Mouse (Mus musculus) CD4-positive, CD25-positive, alpha-beta regulatory T cell, adult 2 months (primary cell): ENCODE measurements around the gene Pth2.
A peak's percentile ranks its signal among the peaks of the same experiment; 100 is the strongest.

Experiments
- DNase-seq: peaks from one replicate; pipeline ENCODE4 v3.0.0-alpha.2; 2012; ENCODE audit warnings: low read depth, low spot score

Pth2 gene

DNA sequence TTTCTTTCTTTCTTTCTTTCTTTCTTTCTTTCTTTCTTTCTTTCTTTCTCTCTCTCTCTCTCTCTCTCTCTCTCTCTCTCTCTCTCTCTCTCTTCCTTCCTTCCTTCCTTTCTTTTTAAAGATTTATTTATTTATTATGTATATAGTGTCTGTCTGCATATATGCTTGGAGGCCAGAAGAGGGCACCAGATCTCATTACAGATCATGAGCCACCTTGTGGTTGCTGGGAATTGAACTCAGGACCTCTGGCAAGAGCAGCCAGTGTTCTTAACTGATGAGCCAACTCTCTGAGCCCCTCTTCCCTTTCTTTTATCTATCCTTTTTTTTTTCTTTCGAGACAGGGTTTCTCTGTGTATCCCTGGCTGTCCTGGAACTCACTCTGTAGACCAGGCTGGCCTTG lies 7.0 kb upstream of the Pth2 start:
- peak; percentile 78 for DNase-seq

- no peak for DNase-seq
Observed at GRCm38 (mm10) chr7:45174567-45175280, 6.1 kb upstream of the Pth2 start.

- no peak for DNase-seq
Observed at GRCm38 (mm10) chr7:45175398-45175797, 5.4 kb upstream of the Pth2 start.

DNA sequence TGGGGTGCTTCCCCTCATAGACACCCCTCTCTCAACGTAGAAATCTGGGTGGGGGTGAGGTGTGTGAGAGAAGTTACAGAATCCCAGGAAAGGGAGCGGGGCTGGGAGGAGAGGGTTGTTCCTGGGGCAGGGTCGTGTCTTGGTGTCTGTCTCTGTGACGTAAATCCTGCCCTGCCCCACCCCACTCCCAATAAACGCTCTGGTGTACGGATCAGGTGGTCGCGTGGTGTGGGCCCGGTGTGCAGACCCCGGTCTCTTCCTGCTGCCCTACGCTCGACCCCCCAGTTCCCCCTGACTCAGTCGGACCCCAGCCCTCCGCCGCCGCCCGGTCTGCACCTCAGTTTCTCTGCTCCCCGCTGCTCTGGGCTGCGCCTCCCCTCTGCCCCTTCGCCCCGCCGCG lies 4.9 kb upstream of the Pth2 start:
- no peak for DNase-seq

DNA sequence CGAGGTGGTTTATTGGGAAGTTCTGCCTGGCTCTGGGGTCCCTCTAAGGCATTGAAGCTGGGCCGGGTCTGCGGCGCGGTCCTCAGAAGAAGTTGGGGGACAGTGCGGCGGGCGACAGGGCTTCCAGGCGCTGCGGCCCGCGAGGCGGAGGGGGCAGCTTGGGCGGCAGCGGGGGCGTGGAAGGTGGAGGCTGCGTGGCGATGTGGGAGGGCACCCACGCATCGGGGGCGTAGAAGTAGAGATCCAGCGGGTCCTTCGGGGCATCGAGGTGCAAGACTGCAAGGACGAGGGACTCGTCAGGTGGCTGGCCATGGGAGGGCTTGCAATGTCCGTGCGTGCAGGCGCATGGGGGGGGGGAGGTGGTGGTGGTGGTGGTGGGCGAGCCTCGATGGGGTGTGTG lies 4.4 kb upstream of the Pth2 start:
- DNase-seq, result no peak

DNA sequence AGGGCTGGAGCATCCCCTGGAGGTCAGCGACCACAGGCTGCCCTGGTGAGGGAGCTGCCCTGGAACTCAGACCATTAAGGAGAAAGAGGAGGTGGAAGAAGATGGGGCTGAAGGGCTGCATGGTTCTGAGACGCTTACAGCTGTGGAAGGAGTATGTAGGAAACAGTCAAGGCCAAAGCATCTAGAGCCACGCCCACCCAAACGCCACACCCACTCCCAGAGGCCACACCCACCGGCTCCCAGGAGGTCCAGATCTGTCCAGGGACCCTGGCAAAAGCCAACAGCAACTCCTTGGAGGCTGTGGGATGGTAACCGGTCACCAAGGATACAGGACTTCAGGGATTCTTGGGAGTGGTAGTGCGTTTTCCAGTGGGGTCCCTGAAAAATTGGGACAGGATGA lies 2.2 kb upstream of the Pth2 start:
- DNase-seq, result peak; percentile 40

GRCm38 (mm10) chr7:45179469-45179868 lies 1.3 kb upstream of the Pth2 start, which contains the start of gene Gfy:
TSS of gene Gfy (minus strand) at chr7:45179569.
- DNase-seq, result no peak

DNA sequence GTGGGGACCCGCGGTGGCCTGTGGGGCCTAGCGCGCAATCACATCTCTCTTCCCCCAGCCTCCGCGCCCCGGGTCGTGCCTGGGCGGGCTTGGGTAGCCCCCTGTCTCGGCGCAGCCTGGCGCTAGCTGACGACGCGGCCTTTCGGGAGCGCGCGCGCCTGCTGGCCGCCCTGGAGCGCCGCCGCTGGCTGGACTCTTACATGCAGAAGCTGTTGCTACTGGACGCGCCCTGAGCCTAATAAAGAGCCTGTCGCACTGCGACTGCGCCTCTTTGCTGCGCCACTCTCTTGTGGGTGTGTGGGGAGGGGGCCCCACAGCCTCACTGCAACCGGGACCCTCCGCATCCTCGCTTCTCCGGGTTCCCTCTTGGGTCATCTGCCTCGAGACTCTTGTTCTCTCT lies 745 bp downstream of the Pth2 start:
- DNase-seq, result no peak

GRCm38 (mm10) chr7:45182199-45182601 lies 1.4 kb downstream of the Pth2 start:
- peak; percentile 86 for DNase-seq

DNA sequence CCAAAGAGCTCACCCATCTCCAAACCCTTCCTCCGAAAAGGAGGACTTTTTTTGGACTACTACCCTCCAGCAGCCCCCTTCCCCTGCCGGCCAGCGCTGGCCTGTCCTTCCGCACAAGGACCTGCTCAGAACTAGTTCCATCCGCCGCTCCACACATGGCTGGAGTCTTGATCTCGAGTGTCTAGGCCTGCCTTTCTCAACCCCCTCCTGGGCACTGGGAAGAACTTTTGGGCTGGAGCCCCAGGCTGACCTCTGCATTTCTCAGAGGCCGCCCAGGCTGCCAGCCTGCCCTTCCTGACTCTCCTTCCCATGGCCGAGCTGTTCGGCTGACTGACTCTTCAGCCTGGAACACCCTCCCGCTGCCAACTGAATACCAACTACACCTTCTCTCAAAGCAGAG lies 1.8 kb downstream of the Pth2 start:
- no peak for DNase-seq

GRCm38 (mm10) chr7:45183672-45184071 lies 2.9 kb downstream of the Pth2 start:
- no peak for DNase-seq

DNA sequence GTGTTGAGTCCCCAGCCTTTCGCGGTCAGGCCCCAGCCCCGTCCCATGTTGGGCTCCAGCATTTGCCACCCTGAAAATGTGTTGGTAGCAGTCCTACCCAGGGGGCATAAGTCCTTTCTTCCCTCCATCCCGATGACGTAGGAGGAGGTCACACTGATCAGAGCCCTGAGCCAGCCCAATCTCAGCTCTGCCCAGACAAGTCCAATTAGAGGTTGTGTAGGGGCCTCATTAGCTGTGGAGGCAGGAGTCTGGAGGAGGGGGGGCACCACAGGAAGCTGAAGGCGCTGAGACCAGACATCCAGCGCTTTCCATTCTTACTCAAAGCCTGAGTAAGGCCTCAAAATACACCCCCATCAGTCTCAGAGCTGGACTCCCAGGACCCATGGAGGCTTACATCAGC lies 5.1 kb downstream of the Pth2 start:
- DNase-seq, result no peak

DNA sequence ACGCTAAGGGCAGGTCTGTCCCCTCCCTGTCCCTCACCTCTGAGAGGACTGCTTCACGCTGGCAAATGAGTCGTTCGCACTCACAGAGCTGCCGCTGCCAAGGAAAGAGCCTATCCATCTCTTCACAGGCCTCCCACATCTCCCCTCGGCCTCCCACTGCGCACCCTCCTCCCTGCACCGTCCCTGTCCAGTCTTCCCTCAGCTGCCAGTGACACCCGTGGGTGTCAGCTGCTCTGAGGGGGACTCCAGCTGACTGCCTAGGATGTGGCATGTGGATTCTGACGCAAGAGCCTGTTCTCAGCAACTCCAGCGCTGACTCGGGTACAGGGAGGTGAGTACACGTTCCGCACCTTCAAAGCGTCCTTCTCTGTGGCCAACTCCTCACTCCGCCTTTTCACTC lies 8.8 kb downstream of the Pth2 start:
- no peak for DNase-seq

GRCm38 (mm10) chr7:45190186-45190585 lies 9.4 kb downstream of the Pth2 start:
- no peak for DNase-seq

- no peak for DNase-seq
Observed at GRCm38 (mm10) chr7:45191161-45191560, 10.4 kb downstream of the Pth2 start.

DNA sequence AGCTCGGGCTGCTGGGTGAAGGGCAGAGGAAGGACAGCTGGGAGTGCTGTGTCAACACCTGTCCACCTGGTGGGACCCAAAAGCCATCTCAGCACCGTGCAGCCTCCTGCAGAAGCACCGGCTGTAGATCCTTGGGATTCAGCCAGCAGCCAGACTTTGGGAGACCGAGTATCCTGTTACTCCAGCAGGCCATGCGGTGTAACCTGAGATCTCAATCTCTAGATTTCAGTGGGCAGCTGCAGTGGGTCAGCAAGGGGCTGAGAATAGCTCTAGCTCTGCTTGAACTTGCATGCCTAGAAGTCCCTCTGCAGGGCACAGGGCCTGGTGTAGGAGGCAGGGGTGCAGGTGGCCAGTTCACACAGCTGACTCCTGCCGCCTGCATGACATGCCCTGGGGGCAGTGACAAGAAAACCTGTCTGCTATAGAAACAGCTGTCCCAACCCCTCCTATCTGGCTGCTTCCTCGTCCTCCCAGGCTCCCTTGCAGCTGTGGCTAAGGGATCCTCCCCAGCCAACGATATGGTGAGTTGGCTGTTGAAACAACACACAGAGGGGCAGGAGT lies 11.1 kb downstream of the Pth2 start:
- no peak for DNase-seq

GRCm38 (mm10) chr7:45192585-45193310 lies 12.0 kb downstream of the Pth2 start:
- no peak for DNase-seq

DNA sequence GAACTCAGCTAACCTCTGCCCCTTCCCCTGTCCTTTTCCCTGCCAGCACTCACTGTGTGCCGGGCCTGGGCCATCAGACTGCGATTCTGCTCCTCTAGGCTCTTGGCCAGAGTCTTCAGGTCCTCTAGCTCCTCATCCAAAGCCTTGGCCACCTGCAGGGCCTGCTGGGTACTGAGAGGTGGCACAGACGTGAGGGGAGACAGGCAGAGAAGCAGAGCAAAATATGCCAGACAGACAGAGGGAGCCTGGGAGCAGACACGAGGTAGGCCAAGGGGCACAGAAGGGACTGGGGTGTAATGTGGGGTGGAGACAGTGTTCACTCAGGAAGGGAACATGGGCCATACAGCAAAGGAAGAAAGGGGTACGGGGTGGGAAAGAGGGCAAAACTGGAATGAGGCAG lies 12.6 kb downstream of the Pth2 start:
- DNase-seq, result no peak

DNA sequence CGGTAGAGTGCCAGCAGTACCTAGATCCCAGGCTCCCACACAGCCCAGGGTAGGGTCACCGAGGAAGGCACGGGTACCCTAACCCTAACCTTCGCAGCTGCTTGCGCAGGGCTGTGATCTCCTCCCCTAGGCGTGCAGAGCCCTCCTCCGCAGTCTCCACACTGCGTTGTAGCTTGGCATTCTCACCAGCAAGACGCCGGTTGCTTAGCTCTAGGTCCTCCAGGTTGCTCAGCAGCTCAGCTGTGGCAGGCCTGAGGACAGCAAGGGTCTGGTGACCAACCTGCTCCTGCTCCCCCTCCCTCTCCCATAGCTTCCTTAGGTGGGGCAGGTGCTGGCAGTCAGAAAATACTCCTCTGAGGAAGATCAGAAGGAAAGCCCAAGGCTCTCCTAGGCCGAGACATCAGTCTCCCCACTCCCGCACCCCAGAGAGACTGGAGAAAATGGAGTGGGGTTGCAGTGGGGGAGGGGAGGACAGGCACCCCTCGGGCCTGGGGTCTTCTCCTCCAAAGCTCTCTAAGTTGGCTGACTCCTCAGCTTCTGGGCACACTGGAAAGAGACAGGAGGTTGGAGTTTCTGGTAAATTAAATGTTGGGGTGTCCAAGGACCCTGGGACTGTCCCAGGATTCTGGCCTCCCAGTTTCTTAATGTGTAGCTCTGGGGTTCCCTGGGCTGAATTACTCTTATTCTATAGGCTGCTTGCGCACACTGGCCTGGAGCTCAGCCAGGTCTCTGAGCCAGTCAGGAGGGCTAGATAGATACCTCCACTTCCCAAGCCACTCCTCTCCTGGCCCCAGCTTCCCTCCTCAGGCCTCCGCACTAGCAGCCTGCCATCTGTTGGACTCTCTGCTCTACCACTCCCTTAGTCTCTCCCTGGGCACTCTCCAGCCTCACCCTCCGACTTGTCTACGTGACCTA lies 13.3 kb downstream of the Pth2 start:
- no peak for DNase-seq

GRCm38 (mm10) chr7:45195341-45196175 lies 14.8 kb downstream of the Pth2 start:
- DNase-seq, result no peak

GRCm38 (mm10) chr7:45196176-45196535 lies 15.4 kb downstream of the Pth2 start:
- no peak for DNase-seq
